Mouse (Mus musculus) embryo, embryonic 11.5 days (tissue): ENCODE measurements around the gene Usp16.

Source experiments
- DNase-seq: peaks from one replicate; pipeline ENCODE4 v3.0.0-alpha.2; 2012; ENCODE audit warnings: low read depth, low spot score

The Usp16 gene

DNA sequence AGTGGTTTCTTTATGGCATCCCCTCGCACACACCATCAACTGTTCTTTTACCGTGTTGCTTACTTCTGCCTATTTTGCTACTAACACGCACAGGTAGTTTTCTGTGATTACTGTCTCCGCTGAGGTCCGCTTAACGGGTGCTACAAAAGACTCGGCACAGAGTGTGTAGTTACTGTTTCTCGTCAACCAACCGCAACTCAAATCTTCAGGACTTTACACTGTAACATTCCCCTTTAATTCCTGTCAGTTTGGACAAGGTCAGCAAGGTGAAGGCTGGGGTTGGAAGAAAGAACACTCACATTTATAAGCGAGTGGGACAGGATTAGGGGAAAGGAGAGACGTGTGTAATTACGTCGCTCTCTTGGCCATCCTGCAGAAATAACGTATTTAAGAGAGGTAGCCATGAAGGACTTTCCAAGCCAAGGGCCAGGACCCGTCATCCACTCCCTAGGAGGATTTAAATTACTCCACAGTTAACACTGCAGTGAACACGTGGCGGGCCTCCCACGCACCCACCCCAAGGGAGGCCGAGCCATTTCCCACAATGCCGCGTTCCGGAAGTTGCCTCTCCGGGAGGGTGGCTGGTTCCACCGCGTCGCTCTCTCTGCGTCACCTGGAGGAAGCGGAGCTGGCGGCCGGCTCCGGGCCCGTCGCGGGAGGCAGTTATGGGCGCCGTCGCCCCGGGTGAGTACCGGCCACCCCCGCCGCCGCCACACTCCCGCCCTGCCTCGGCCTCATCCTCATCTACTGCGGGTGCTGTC is at the start of gene Usp16:
Gene Usp16, plus strand, starts transcription at position 285 of the 761 bp plus-strand sequence.
- peak; percentile 77 for DNase-seq

DNA sequence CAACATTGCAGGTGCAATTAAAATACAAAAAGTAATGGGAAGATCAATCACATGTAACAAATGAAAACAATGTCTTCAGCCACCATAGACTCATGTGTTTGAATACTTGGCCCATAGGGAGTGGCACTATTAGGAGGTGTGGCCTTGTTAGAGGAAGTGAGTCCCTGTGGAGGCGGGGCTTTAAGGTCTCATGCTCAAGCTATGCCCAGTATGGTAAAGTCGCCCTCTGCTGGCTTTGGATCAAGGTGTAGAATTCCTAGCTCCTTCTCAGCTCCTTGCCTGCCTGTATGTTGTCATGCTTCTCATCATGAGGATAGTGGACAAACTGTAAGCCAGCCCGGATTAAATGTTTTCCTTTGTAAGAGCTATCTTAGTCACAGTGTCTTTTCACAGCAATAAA is 49.5 kb upstream of the Usp16 start:
- DNase-seq: no peak

GRCm38 (mm10) chr16:87420662-87421061 is 33.8 kb upstream of the Usp16 start:
- no peak for DNase-seq

DNA sequence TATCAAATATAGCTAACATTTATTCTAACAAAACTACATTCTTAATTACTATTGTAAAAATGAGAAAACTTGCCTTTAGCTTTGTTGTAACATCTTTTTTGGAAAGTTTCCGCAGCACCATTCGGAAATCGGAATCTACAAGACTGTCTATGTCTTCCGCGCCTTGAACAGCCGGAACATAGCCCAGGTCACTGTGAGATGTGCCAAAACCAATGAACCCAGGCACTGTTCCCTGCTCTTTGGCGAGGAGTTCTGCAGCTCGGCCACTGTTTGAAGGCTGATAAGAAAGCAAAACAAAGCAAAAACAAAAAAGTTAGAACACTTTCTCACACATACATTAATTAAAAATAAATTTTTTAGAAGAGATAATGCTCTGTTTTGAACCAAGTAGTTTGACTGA is 27.0 kb upstream of the Usp16 start:
- no peak for DNase-seq

- peak; percentile 98 for DNase-seq
Measured at GRCm38 (mm10) chr16:87432033-87432814, 22.3 kb upstream of the Usp16 start, which contains the start of gene Ltn1. Gene Ltn1, minus strand, starts transcription at chr16:87432612.

DNA sequence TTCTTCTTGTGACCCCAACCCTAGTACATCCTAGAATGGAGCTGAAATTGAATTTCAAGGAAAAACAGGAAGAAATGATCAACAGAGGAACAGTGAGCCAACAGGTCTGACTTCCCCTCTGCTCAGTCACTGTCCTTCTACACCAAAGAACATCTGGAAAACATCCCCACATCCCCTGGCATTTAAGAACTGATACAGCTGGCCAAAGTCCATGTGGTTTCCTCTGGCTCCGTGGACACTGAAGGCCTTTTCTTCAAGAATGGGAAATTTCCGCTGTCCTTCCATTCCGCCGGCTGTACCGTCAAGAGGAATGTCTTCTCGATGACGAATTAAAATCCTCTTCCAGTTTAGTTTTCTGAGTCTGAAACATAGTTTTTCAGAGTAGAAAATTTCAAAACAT is 20.2 kb upstream of the Usp16 start:
- DNase-seq: no peak

DNA sequence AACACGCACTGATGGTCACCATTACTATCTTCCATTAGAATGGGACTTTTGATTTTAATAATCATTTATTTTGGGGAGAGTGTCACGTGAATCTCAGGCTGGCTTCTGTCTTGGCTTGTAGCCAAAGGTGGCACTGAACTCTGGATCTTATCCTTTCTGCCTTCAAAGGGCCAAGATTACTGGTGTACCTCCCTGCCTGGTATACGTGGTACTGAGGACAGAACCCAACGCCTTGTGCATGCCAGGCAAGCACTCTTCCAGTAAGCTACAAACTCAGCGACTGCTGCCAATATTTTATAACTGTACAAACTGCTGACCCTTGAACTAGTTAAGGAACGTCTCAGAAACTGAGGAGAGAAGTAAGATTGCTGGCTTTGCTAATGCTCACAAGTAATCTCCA is 19.6 kb upstream of the Usp16 start:
- no peak for DNase-seq

- no peak for DNase-seq
Measured at GRCm38 (mm10) chr16:87435411-87436205, 18.9 kb upstream of the Usp16 start.

GRCm38 (mm10) chr16:87437096-87437495 is 17.4 kb upstream of the Usp16 start:
- no peak for DNase-seq

DNA sequence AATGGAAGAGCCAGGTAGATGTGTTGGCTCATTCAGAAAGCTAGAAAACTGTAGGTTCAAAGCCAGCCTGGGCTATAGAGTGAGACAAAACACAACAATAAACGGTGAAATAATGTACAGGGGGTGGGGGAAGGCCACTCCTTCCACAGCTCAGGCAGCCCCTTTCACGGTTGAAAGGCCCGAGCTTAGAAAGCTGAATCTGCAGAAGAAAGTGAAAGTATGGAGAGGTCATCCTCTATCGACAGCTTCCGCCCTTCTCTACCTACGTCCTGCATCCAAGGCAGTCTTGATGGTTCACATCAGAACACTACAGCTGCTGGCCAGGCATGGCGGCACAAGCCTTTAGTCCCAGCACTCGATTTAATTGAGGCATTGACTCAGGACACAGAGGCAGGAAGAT is 15.8 kb upstream of the Usp16 start:
- DNase-seq: no peak

DNA sequence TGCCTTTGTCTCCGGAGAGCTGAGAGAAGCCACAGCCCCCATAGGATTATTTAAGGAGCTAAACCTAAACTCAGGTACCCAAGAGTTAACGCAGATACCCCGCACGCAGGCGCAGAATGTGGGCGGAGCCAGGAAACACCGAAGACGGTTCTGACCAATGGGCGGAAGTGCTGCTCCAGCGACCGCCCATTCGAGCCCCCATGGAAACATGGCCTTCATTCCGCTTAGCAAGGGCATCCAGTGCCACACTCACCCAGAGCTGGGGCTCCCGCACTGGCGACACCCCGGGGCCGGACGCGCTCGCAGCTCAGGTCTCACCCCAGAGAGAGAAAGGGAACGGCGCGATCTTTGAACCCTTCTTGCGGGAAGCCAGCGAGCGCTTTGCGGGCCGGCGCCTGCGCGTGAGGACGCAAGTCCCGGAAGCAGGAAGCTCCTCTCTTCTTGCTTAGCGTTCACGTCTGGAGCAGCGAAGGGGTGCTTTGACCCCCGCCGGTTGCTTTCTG is 14.3 kb upstream of the Usp16 start, which contains the start of gene Rwdd2b:
Gene Rwdd2b, minus strand, starts transcription at position 390 of the 503 bp plus-strand sequence.
- DNase-seq: peak; percentile 90

DNA sequence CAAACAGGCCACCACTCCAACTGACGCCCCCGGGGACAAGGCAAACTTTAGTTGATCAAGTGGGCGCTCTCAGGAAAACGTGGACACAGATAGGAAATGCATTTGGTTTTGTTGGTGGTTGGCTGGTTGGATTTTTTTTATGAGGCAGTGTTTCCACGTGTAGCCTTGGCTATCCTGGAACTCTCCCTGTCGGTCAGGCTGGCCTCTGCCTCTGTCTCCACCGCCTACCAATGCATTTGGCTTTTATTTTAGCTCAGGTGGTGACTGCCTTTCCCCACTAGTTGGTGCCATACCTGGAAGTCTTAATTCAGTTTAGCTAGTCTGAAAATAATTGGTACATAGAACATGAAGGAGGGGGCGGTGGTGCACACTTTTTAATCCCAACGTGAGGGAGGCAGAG is 13.4 kb upstream of the Usp16 start:
- DNase-seq: no peak

DNA sequence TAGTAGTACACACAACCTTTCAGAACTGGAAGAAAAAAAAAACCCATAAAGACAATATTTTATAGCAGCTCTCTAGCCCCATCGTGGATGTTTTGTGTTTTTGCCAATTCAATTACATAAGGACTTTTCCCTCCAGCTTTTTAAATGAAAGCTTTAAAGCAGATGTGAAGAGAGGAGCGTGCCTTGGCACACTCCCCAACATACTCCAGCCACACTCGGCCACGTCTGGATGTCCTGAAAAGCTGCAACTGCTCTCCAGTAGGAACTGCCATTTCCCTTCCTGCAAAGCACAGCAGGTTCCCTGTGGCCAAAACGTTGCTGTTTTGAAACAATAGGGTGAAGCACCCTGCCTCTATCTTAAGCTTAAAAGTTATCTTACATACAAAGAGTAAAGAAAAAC is 12.2 kb upstream of the Usp16 start:
- DNase-seq: no peak

GRCm38 (mm10) chr16:87443245-87443644 is 11.3 kb upstream of the Usp16 start:
- no peak for DNase-seq

GRCm38 (mm10) chr16:87444071-87444470 is 10.4 kb upstream of the Usp16 start:
- DNase-seq: no peak

DNA sequence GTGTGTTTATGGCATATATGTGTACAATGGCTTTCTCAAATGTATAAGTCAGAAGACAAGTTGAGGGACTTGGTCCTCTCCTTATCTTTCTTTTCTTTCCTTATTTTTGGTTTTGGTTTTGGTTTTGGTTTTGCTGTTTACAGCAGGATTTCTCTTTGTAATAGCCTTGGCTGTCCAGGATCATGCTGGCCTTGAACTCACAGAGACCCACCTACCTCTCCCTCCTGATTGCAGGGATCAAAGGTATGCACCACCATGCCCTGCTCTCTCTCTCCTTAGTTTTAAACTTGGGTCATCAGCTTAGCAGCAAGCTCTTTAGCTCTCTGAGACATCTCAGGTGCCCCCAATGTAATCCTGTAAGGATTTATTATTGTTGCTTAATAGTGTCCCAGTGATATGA is 9.4 kb upstream of the Usp16 start:
- DNase-seq: no peak

- DNase-seq: no peak
Measured at GRCm38 (mm10) chr16:87445528-87445927, 9.0 kb upstream of the Usp16 start.

GRCm38 (mm10) chr16:87453226-87453625 is 1.3 kb upstream of the Usp16 start:
- DNase-seq: no peak

DNA sequence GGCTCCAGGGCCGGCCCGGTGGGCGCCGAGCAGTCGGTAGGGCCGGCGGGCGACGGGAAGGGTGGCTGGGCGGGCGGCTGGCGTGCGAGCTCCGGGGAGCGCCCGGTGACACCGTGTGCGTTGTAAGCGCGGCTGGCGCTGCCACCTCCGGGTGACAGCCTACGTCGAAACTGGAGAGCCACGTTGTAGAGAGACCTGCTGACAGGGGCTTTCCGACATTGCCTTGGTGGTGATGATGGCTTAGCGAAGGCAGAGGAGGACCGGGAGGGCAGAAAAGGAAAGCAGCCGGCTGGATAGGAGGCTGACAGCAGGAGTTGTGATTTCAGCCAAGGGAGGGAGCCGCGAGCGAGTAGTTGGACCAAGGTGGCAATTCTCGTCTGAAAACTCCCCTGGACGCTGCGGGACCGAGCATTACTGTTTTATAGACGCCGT is 693 bp downstream of the Usp16 start:
- no peak for DNase-seq

GRCm38 (mm10) chr16:87458752-87459151 is 4.2 kb downstream of the Usp16 start:
- no peak for DNase-seq

DNA sequence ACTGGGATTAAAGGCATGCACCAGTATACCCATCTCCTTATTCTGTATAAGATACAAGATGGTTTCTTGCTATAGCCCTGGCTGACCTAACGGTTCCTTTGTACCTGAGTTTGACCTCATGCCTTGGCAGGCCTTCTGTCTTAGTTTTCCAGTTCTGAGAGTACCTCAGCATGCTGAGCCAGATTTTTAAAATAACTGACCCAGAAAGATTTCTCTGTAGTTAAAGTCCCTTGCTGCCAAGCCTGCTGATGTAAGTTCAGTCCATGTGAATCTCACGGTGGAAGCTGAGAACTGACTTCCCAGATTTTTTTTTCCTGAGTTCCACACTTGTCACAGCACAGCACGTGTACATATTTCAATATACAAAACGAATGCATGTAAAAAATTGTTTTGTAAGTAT is 16.1 kb downstream of the Usp16 start:
- no peak for DNase-seq

GRCm38 (mm10) chr16:87484367-87484766 is 29.9 kb downstream of the Usp16 start:
- no peak for DNase-seq
